Mouse (Mus musculus): ENCODE measurements around the gene Hap1.
"Not testable (repeated sequence)": the region's sequence is repeated elsewhere in the genome, so short reads cannot be mapped to it uniquely, and the experiment has no call there.

The Hap1 gene

GRCm38 (mm10) chr11:100356819-100357211 is 887 bp upstream of the Hap1 start:
- in situ Hi-C loops (cut with MboI, MseI), result no loop called here

- in situ Hi-C loops (cut with MboI, MseI), result no loop called here
Observed at GRCm38 (mm10) chr11:100355151-100355951, 577 bp downstream of the Hap1 start.

- in situ Hi-C loops (cut with MboI, MseI), result no loop called here
Observed at GRCm38 (mm10) chr11:100352076-100352857, 3.7 kb downstream of the Hap1 start.

GRCm38 (mm10) chr11:100344269-100344668 is 11.7 kb downstream of the Hap1 start:
- in situ Hi-C loops (cut with MboI, MseI), result no loop called here

- in situ Hi-C loops (cut with MboI, MseI), result no loop called here
Observed at GRCm38 (mm10) chr11:100335731-100336130, 20.2 kb downstream of the Hap1 start.

- in situ Hi-C loops (cut with MboI, MseI), result no loop called here
Observed at GRCm38 (mm10) chr11:100333944-100334457, 21.9 kb downstream of the Hap1 start, which contains the start of gene Gast. Gene Gast (plus strand): TSS chr11:100334407.

- in situ Hi-C loops (cut with MboI, MseI), result no loop called here
Observed at GRCm38 (mm10) chr11:100332766-100333515, 23.0 kb downstream of the Hap1 start.

GRCm38 (mm10) chr11:100330816-100331375 is 25.0 kb downstream of the Hap1 start:
- in situ Hi-C loops (cut with MboI, MseI), result not testable (repeated sequence)

GRCm38 (mm10) chr11:100330235-100330634 is 25.7 kb downstream of the Hap1 start:
- in situ Hi-C loops (cut with MboI, MseI), result no loop called here

- in situ Hi-C loops (cut with MboI, MseI), result no loop called here
Observed at GRCm38 (mm10) chr11:100327761-100328160, 28.2 kb downstream of the Hap1 start.

- in situ Hi-C loops (cut with MboI, MseI), result no loop called here
Observed at GRCm38 (mm10) chr11:100327316-100327715, 28.6 kb downstream of the Hap1 start.

GRCm38 (mm10) chr11:100325062-100325629 is 30.8 kb downstream of the Hap1 start:
- in situ Hi-C loops (cut with MboI, MseI), result no loop called here

- in situ Hi-C loops (cut with MboI, MseI), result no loop called here
Observed at GRCm38 (mm10) chr11:100323578-100323977, 32.4 kb downstream of the Hap1 start.

- in situ Hi-C loops (cut with MboI, MseI), result no loop called here
Observed at GRCm38 (mm10) chr11:100322591-100323258, 33.2 kb downstream of the Hap1 start.

GRCm38 (mm10) chr11:100321479-100322305 is 34.2 kb downstream of the Hap1 start:
- in situ Hi-C loops (cut with MboI, MseI), result not testable (repeated sequence)

GRCm38 (mm10) chr11:100320701-100321410 is 35.1 kb downstream of the Hap1 start:
- in situ Hi-C loops (cut with MboI, MseI), result not testable (repeated sequence)

- in situ Hi-C loops (cut with MboI, MseI), result no loop called here
Observed at GRCm38 (mm10) chr11:100320172-100320630, 35.7 kb downstream of the Hap1 start.

GRCm38 (mm10) chr11:100319492-100320171 is 36.3 kb downstream of the Hap1 start, which contains the start of gene Eif1:
Gene Eif1 (plus strand): TSS chr11:100319885.
- in situ Hi-C loops (cut with MboI, MseI), result loop anchor here in 1 of 2 experiments (10.0 kb wide), 1 partner anchor 1365 kb away; no protein-coding TSS in a partner anchor
